Mouse (Mus musculus): ENCODE data around the gene Fbf1. TPM values are rescaled to one million over a fixed set of nuclear protein-coding genes. Genes with fewer than 3 reads are reported as not detected.

Gene Fbf1
- 37.4 and 41.4 TPM in 2 replicates for polyA plus RNA-seq (2015; fragmentation: Nextera tagmentation; extraction: Ambion mirVana)

- Histone ChIP-seq H3K4me1 (peaks cover 40% of the 10 kb centered on the region), H3K4me2 (peak within 1 kb of the TSS; percentile 84), H3K36me3 (peaks cover 40% of the 10 kb centered on the region), H3K9me3 (replicated peaks) (no peaks in the 10 kb centered on the region), H3K4me3 (replicated peaks) (peak within 1 kb of the TSS; percentile 71), H3K27ac (peak within 1 kb of the TSS; percentile 95), H3K9ac (peak within 1 kb of the TSS; percentile 78), H3K27me3 (no peaks in the 10 kb centered on the region)
- WGBS = under 1% methylated on average over 40 of the region's 40 CpGs
- ATAC-seq (replicated peaks; ENCODE audit: low FRiP score) = peak; percentile 94
These were observed at the start of gene Fbf1 for GRCm38 (mm10) chr11:116167884-116168439. Gene Fbf1 (minus strand): TSS chr11:116168166.

GRCm38 (mm10) chr11:116216549-116216948, 48.6 kb upstream of the Fbf1 start:
- Histone ChIP-seq H3K27ac (no peak overlapping the region), H3K4me1 (peaks cover 26% of the 10 kb centered on the region)

GRCm38 (mm10) chr11:116215991-116216390, 48.0 kb upstream of the Fbf1 start:
- H3K4me3 ChIP-seq (replicated peaks) = no peak overlapping the region
- no peak overlapping the region for H3K9ac ChIP-seq
- H3K4me1 ChIP-seq = peaks cover 26% of the 10 kb centered on the region
- no peak overlapping the region for H3K4me2 ChIP-seq
- 79% methylated on average over 6 of the region's 6 CpGs for WGBS
- peaks cover 7% of the 10 kb centered on the region for H3K27me3 ChIP-seq
- H3K27ac ChIP-seq = no peak overlapping the region
- H3K36me3 ChIP-seq = peaks cover 9% of the 10 kb centered on the region; the same call in 1 of the 2 replicates
- H3K9me3 ChIP-seq (replicated peaks) = no peaks in the 10 kb centered on the region
- no peak for ATAC-seq (replicated peaks; ENCODE audit: low FRiP score)

More at GRCm38 (mm10) chr11:116216549-116216948, 48.6 kb upstream of the Fbf1 start:
- ATAC-seq (replicated peaks; ENCODE audit: low FRiP score) = no peak
- Histone ChIP-seq H3K4me3 (replicated peaks) (no peak overlapping the region), H3K9me3 (replicated peaks) (no peaks in the 10 kb centered on the region), H3K36me3 (peaks cover 10% of the 10 kb centered on the region; the same call in 1 of the 2 replicates), H3K27me3 (peaks cover 13% of the 10 kb centered on the region), H3K9ac (no peak overlapping the region), H3K4me2 (no peak overlapping the region)
- 77% methylated on average over 11 of the region's 11 CpGs for WGBS

- Histone ChIP-seq H3K4me2 (no peak overlapping the region), H3K27ac (no peak overlapping the region), H3K4me1 (peaks cover 24% of the 10 kb centered on the region), H3K27me3 (no peaks in the 10 kb centered on the region), H3K9me3 (replicated peaks) (no peaks in the 10 kb centered on the region), H3K9ac (no peak overlapping the region), H3K4me3 (replicated peaks) (no peak overlapping the region), H3K36me3 (peaks cover 4% of the 10 kb centered on the region; the same call in 1 of the 2 replicates)
- no peak for ATAC-seq (replicated peaks; ENCODE audit: low FRiP score)
- WGBS = 78% methylated on average over 7 of the region's 7 CpGs
These were observed 47.2 kb upstream of the Fbf1 start for GRCm38 (mm10) chr11:116215181-116215580.

GRCm38 (mm10) chr11:116213877-116214510, 46.0 kb upstream of the Fbf1 start:
- Histone ChIP-seq H3K36me3 (peaks cover 4% of the 10 kb centered on the region; the same call in 1 of the 2 replicates), H3K27me3 (no peaks in the 10 kb centered on the region), H3K4me2 (no peak overlapping the region), H3K4me3 (replicated peaks) (no peak overlapping the region), H3K9me3 (replicated peaks) (no peaks in the 10 kb centered on the region), H3K4me1 (peaks cover 12% of the 10 kb centered on the region), H3K9ac (no peak overlapping the region), H3K27ac (no peak overlapping the region)
- ATAC-seq (replicated peaks; ENCODE audit: low FRiP score) = no peak
- WGBS = 73% methylated on average over 13 of the region's 13 CpGs

GRCm38 (mm10) chr11:116212847-116213246, 44.9 kb upstream of the Fbf1 start:
- no peak overlapping the region for H3K4me3 ChIP-seq (replicated peaks)

GRCm38 (mm10) chr11:116210696-116211095, 42.7 kb upstream of the Fbf1 start:
- ATAC-seq (replicated peaks; ENCODE audit: low FRiP score) = no peak
- H3K27me3 ChIP-seq = no peaks in the 10 kb centered on the region
- no peak overlapping the region for H3K27ac ChIP-seq
- H3K4me2 ChIP-seq = no peak overlapping the region
- WGBS = 58% methylated on average over 5 of the region's 5 CpGs
- no peak overlapping the region for H3K4me3 ChIP-seq (replicated peaks)
- no peak overlapping the region for H3K9ac ChIP-seq
- no peaks in the 10 kb centered on the region for H3K9me3 ChIP-seq (replicated peaks)
- no peaks in the 10 kb centered on the region for H3K4me1 ChIP-seq
- peaks cover 24% of the 10 kb centered on the region for H3K36me3 ChIP-seq

More at GRCm38 (mm10) chr11:116212847-116213246, 44.9 kb upstream of the Fbf1 start:
- Histone ChIP-seq H3K4me2 (no peak overlapping the region), H3K4me1 (0 out of 2 replicates have a peak, but pooled peaks cover under 1% of the 10 kb centered on the region), H3K9me3 (replicated peaks) (no peaks in the 10 kb centered on the region), H3K36me3 (peaks cover 4% of the 10 kb centered on the region; the same call in 1 of the 2 replicates), H3K27me3 (no peaks in the 10 kb centered on the region), H3K9ac (no peak overlapping the region), H3K27ac (no peak overlapping the region)
- ATAC-seq (replicated peaks; ENCODE audit: low FRiP score) = no peak
- 89% methylated on average over 6 of the region's 6 CpGs for WGBS

- Histone ChIP-seq H3K4me1 (no peaks in the 10 kb centered on the region), H3K27me3 (no peaks in the 10 kb centered on the region), H3K9me3 (replicated peaks) (no peaks in the 10 kb centered on the region), H3K4me2 (no peak overlapping the region), H3K27ac (0 out of 2 replicates have a peak overlapping the region, but pooled peaks have one; percentile 27), H3K9ac (no peak overlapping the region), H3K36me3 (peaks cover 34% of the 10 kb centered on the region), H3K4me3 (replicated peaks) (no peak overlapping the region)
- no peak for ATAC-seq (replicated peaks; ENCODE audit: low FRiP score)
- 48% methylated on average over 8 of the region's 8 CpGs for WGBS
These were observed 41.3 kb upstream of the Fbf1 start for GRCm38 (mm10) chr11:116209257-116209656.

GRCm38 (mm10) chr11:116208660-116209059, 40.7 kb upstream of the Fbf1 start:
- Histone ChIP-seq H3K27ac (no peak overlapping the region), H3K9ac (no peak overlapping the region), H3K4me2 (no peak overlapping the region), H3K4me1 (no peaks in the 10 kb centered on the region), H3K4me3 (replicated peaks) (no peak overlapping the region), H3K9me3 (replicated peaks) (no peaks in the 10 kb centered on the region), H3K27me3 (no peaks in the 10 kb centered on the region), H3K36me3 (peaks cover 40% of the 10 kb centered on the region)
- WGBS = 87% methylated on average over 3 of the region's 3 CpGs
- ATAC-seq (replicated peaks; ENCODE audit: low FRiP score) = no peak

GRCm38 (mm10) chr11:116206678-116207077, 38.7 kb upstream of the Fbf1 start:
- Histone ChIP-seq H3K9me3 (replicated peaks) (no peaks in the 10 kb centered on the region), H3K27me3 (no peaks in the 10 kb centered on the region), H3K9ac (no peak overlapping the region), H3K27ac (no peak overlapping the region), H3K4me1 (no peaks in the 10 kb centered on the region), H3K4me3 (replicated peaks) (no peak overlapping the region), H3K4me2 (no peak overlapping the region), H3K36me3 (peaks cover 41% of the 10 kb centered on the region)
- WGBS = 74% methylated on average over 4 of the region's 4 CpGs
- ATAC-seq (replicated peaks; ENCODE audit: low FRiP score) = no peak

GRCm38 (mm10) chr11:116203150-116203549, 35.2 kb upstream of the Fbf1 start:
- Histone ChIP-seq H3K36me3 (peaks cover 41% of the 10 kb centered on the region), H3K4me3 (replicated peaks) (no peak overlapping the region), H3K4me2 (no peak overlapping the region), H3K4me1 (peaks cover 7% of the 10 kb centered on the region), H3K9ac (no peak overlapping the region), H3K27ac (no peak overlapping the region), H3K9me3 (replicated peaks) (no peaks in the 10 kb centered on the region), H3K27me3 (no peaks in the 10 kb centered on the region)
- no peak for ATAC-seq (replicated peaks; ENCODE audit: low FRiP score)
- WGBS = 84% methylated on average over 3 of the region's 3 CpGs

GRCm38 (mm10) chr11:116201151-116201550, 33.2 kb upstream of the Fbf1 start:
- no peak overlapping the region for H3K4me2 ChIP-seq
- ATAC-seq (replicated peaks; ENCODE audit: low FRiP score) = no peak
- H3K27me3 ChIP-seq = no peaks in the 10 kb centered on the region
- H3K4me1 ChIP-seq = peaks cover 17% of the 10 kb centered on the region
- 84% methylated on average over 2 of the region's 2 CpGs for WGBS
- H3K36me3 ChIP-seq = peaks cover 34% of the 10 kb centered on the region
- no peaks in the 10 kb centered on the region for H3K9me3 ChIP-seq (replicated peaks)
- no peak overlapping the region for H3K27ac ChIP-seq
- no peak overlapping the region for H3K9ac ChIP-seq
- no peak overlapping the region for H3K4me3 ChIP-seq (replicated peaks)

All from kidney, embryonic 15.5 days (tissue).